In the genomic region with DNA sequence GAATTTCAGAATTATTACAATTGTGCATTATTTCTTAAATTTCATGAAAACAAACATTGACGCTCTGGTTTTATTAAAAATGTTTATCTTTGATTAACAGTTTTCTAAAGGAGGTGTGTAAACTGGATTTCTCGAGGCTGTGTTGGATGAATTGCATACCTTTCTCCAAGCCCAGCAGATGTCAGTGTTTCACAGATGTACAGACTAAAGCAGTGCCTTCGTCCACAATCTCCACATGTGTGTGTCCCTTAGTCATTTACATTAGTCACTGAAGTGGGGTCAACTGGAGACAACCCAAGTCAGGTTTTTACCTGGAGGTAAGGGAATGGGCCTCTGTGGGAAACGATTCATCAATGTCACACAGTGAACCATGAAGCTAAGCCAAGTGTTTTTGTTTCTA, we compare ENCODE assay signal across 11 mouse cellular contexts. TPM values are rescaled to one million over a fixed set of nuclear protein-coding genes. Genes with fewer than 3 reads are reported as not detected.
A peak's percentile ranks its signal among the peaks of the same experiment; 100 is the strongest.
DNase-seq lines count a peak whose midpoint lies in the region; ATAC-seq and TF ChIP-seq lines count a peak whose summit lies in the region.
"Had no signal": no experiment of that assay in that cellular context is flagged by ENCODE, and none has a peak within 500 bp of the region (broad histone marks: within the 10 kb centered on the region; RNA-seq: fewer than 3 reads in every experiment).

No protein-coding gene starts in this region.

- no peak overlapping the region for H3K9ac ChIP-seq in liver, adult 2 months (ENCODE audit: low read depth, low read length)
- no peak overlapping the region for H3K9ac ChIP-seq in liver, embryonic 12.5 days
- H3K9ac ChIP-seq in midbrain, postnatal 0 days (replicated peaks; ENCODE audit: low read length, poor library complexity, severe bottlenecking), result no peak overlapping the region

- DNase-seq in gastrocnemius, adult 2 months, result no peak
- no peak for DNase-seq in gastrocnemius, adult 8-10 months (ENCODE audit: low spot score in 2 of 2)
- peak; percentile 29 for DNase-seq in liver, adult 2 months (ENCODE audit: extremely low read depth, low read depth, low spot score)
- DNase-seq in brain, embryonic 14.5 days (ENCODE audit: low read depth), result peak; percentile 65
- peak; percentile 72 for DNase-seq in midbrain, postnatal 0 days (ENCODE audit: low spot score)
- DNase-seq in thymus, adult 2 months, result no peak
- no peak for DNase-seq in gastrocnemius, adult 18-20 months (ENCODE audit: low spot score)

- ATAC-seq in liver, embryonic 12.5 days, result no peak
- ATAC-seq in midbrain, postnatal 0 days (ENCODE audit: low FRiP score), result peak; percentile 78; the same call in 1 of the 2 replicates

- H3K4me2 ChIP-seq in liver, embryonic 12.5 days, result no peak overlapping the region
- H3K4me2 ChIP-seq in midbrain, postnatal 0 days (ENCODE audit: low read depth, low read length, poor library complexity, severe bottlenecking), result no peak overlapping the region

- no peaks in the 10 kb centered on the region for H3K4me1 ChIP-seq in liver, adult 2 months (ENCODE audit: control insufficient read depth, insufficient read depth, low read length)
- H3K4me1 ChIP-seq in liver, embryonic 12.5 days, result no peaks in the 10 kb centered on the region
- no peaks in the 10 kb centered on the region for H3K4me1 ChIP-seq in midbrain, postnatal 0 days (ENCODE audit: insufficient read depth, low read length)
- H3K4me1 ChIP-seq in thymus, adult 2 months (replicated peaks; ENCODE audit: control insufficient read depth, insufficient read depth, low read length), result no peaks in the 10 kb centered on the region

- no peaks in the 10 kb centered on the region; the same call in 1 of the 2 replicates for H3K79me2 ChIP-seq in liver, adult 2 months (ENCODE audit: control insufficient read depth, insufficient read depth, low read length)

- 47% methylated on average over 4 of the region's 4 CpGs for WGBS in liver, adult 2 months
- WGBS in liver, embryonic 12.5 days (ENCODE audit: insufficient replicate concordance), result 50% methylated on average over 4 of the region's 4 CpGs
- 47% methylated on average over 4 of the region's 4 CpGs for WGBS in midbrain, postnatal 0 days
- WGBS in thymus, adult 2 months, result 76% methylated on average over 4 of the region's 4 CpGs

- H3K27ac ChIP-seq in gastrocnemius, adult 2 months, result no peak overlapping the region
- no peak overlapping the region for H3K27ac ChIP-seq in liver, adult 2 months (replicated peaks; ENCODE audit: insufficient read depth, low read depth, low read length)
- H3K27ac ChIP-seq in liver, embryonic 12.5 days, result no peak overlapping the region
- no peak overlapping the region for H3K27ac ChIP-seq in midbrain, postnatal 0 days (ENCODE audit: low read depth, low read length)
- H3K27ac ChIP-seq in thymus, adult 2 months (ENCODE audit: control insufficient read depth, insufficient read depth, low read length), result no peak overlapping the region

- intact Hi-C loops in gastrocnemius, adult 2 months (cut with DNase I), result no loop called here

- no peak for TF ChIP-seq POLR2A in liver, adult 2 months (IDR thresholded peaks at IDR 0.05; ENCODE audit: extremely low read depth, insufficient read depth, low read length)
- no peak for TF ChIP-seq POLR2A in brain, embryonic 14.5 days (IDR thresholded peaks at IDR 0.05; ENCODE audit: borderline replicate concordance, extremely low read depth, insufficient read depth, insufficient read length, poor library complexity, severe bottlenecking)
- TF ChIP-seq POLR2A in thymus, adult 2 months (IDR thresholded peaks at IDR 0.05; ENCODE audit: control insufficient read depth, extremely low read depth, insufficient read depth, low read length, poor library complexity), result no peak

- peak; percentile 40 for TF ChIP-seq CTCF in gastrocnemius, adult 2 months (IDR thresholded peaks at IDR 0.05)
- TF ChIP-seq CTCF in liver, adult 2 months (IDR thresholded peaks at IDR 0.05; ENCODE audit: low read depth, low read length), result 0 out of 2 replicates have a peak, but pooled peaks have one; percentile 9
- peak; percentile 47; the same call in 1 of the 2 replicates for TF ChIP-seq CTCF in brain, embryonic 14.5 days (IDR thresholded peaks at IDR 0.05; ENCODE audit: borderline replicate concordance, extremely low read depth, insufficient read depth, insufficient read length)
- peak; percentile 84 for TF ChIP-seq CTCF in midbrain, postnatal 0 days (IDR thresholded peaks at IDR 0.05)
- no peak for TF ChIP-seq CTCF in thymus, adult 2 months (IDR thresholded peaks at IDR 0.05; ENCODE audit: borderline replicate concordance, control insufficient read depth, extremely low read depth, insufficient read depth, low read length, poor library complexity)

- no peaks in the 10 kb centered on the region for H3K27me3 ChIP-seq in liver, adult 2 months (ENCODE audit: control insufficient read depth, insufficient read depth, low read length)
- no peaks in the 10 kb centered on the region for H3K27me3 ChIP-seq in liver, embryonic 12.5 days (replicated peaks)
- no peaks in the 10 kb centered on the region for H3K27me3 ChIP-seq in midbrain, postnatal 0 days (ENCODE audit: insufficient read depth, low read length)
- H3K27me3 ChIP-seq in thymus, adult 2 months (ENCODE audit: control insufficient read depth, insufficient read depth, low read length), result no peaks in the 10 kb centered on the region

- H3K9me3 ChIP-seq in liver, embryonic 12.5 days (replicated peaks), result no peaks in the 10 kb centered on the region
- H3K9me3 ChIP-seq in midbrain, postnatal 0 days (ENCODE audit: low read length), result no peaks in the 10 kb centered on the region
- H3K9me3 ChIP-seq: G1E had no signal

- H3K36me3 ChIP-seq in liver, adult 2 months (ENCODE audit: control insufficient read depth, insufficient read depth, low read length), result 0 out of 2 replicates have a peak, but pooled peaks cover 1% of the 10 kb centered on the region
- no peaks in the 10 kb centered on the region for H3K36me3 ChIP-seq in liver, embryonic 12.5 days
- H3K36me3 ChIP-seq in midbrain, postnatal 0 days (ENCODE audit: insufficient read depth, low read length), result no peaks in the 10 kb centered on the region
- no peaks in the 10 kb centered on the region for H3K36me3 ChIP-seq in thymus, adult 2 months (ENCODE audit: control insufficient read depth, insufficient read depth, low read length)
- H3K36me3 ChIP-seq: G1E had no signal

- no peak overlapping the region for H3K4me3 ChIP-seq in gastrocnemius, adult 2 months
- H3K4me3 ChIP-seq in liver, adult 2 months (ENCODE audit: insufficient read depth, low read depth, low read length), result no peak overlapping the region
- H3K4me3 ChIP-seq in liver, embryonic 12.5 days, result no peak overlapping the region
- H3K4me3 ChIP-seq in midbrain, postnatal 0 days (ENCODE audit: low read depth, low read length), result no peak overlapping the region
- H3K4me3 ChIP-seq in thymus, adult 2 months (ENCODE audit: control insufficient read depth, insufficient read depth, low read length), result no peak overlapping the region

RNA-seq across cellular contexts. Expression of gene Mthfs, which starts 15.6 kb away (rescaled TPM):
- 10 to 100 TPM; 10.3 to 16.4 TPM for total RNA-seq in gastrocnemius, adult 2 months (2021)
- 10 to 100 TPM; 11.9 to 15.4 (median 14.4) TPM for total RNA-seq in gastrocnemius, adult 8-10 months (2022)
- total RNA-seq in liver, adult 2 months (2014; rRNA removed), result 60.2 and 73.8 TPM in 2 replicates
- 33.1 and 33.4 TPM in 2 replicates for polyA plus RNA-seq in liver, adult 2 months (2012; rRNA removed)
- polyA plus RNA-seq in liver, embryonic 12.5 days (2016; fragmentation: Nextera tagmentation; extraction: Ambion mirVana), result 13.2 and 14.5 TPM in 2 replicates
- polyA plus RNA-seq in brain, embryonic 14.5 days (2012; rRNA removed), result 8.7 and 8.9 TPM in 2 replicates
- 8.3 and 12.7 TPM in 2 replicates for total RNA-seq in midbrain, postnatal 0 days (2014; rRNA removed)
- polyA plus RNA-seq in midbrain, postnatal 0 days (2015; fragmentation: Nextera tagmentation; extraction: Ambion mirVana), result 16.9 and 20.6 TPM in 2 replicates
- 5.7 and 7.8 TPM in 2 replicates for polyA plus RNA-seq in thymus, adult 2 months (2012; rRNA removed)
- total RNA-seq in gastrocnemius, adult 18-20 months (2021), result 10 to 100 TPM; 13.1 to 14.9 TPM

RNA-seq across cellular contexts. Expression of gene Gm29094, which starts 26.9 kb away (rescaled TPM):
- total RNA-seq in gastrocnemius, adult 2 months (2021), result not detected
- not detected for total RNA-seq in gastrocnemius, adult 8-10 months (2022)
- 0.40 TPM in 1 of 2 replicates, not detected in the other for total RNA-seq in liver, adult 2 months (2014; rRNA removed)
- not detected in 2 replicates for polyA plus RNA-seq in liver, adult 2 months (2012; rRNA removed)
- polyA plus RNA-seq in liver, embryonic 12.5 days (2016; fragmentation: Nextera tagmentation; extraction: Ambion mirVana), result not detected in 2 replicates
- polyA plus RNA-seq in brain, embryonic 14.5 days (2012; rRNA removed), result not detected in 2 replicates
- total RNA-seq in midbrain, postnatal 0 days (2014; rRNA removed), result not detected in 2 replicates
- 0.76 TPM in 1 of 2 replicates, not detected in the other for polyA plus RNA-seq in midbrain, postnatal 0 days (2015; fragmentation: Nextera tagmentation; extraction: Ambion mirVana)
- not detected in 2 replicates for polyA plus RNA-seq in thymus, adult 2 months (2012; rRNA removed)
- total RNA-seq in gastrocnemius, adult 18-20 months (2021), result not detected
- total RNA-seq: heart, postnatal 25 days had no signal
- polyA plus RNA-seq: G1E; limb, embryonic 11.5 days had no signal

RNA-seq across cellular contexts. Expression of gene Bcl2a1b, which starts 27.1 kb away (rescaled TPM):
- not detected for total RNA-seq in gastrocnemius, adult 2 months (2021)
- not detected for total RNA-seq in gastrocnemius, adult 8-10 months (2022)
- total RNA-seq in liver, adult 2 months (2014; rRNA removed), result 1.8 and 3.8 TPM in 2 replicates
- polyA plus RNA-seq in liver, adult 2 months (2012; rRNA removed), result 0.31 and 0.56 TPM in 2 replicates
- polyA plus RNA-seq in liver, embryonic 12.5 days (2016; fragmentation: Nextera tagmentation; extraction: Ambion mirVana), result 0.97 and 1.2 TPM in 2 replicates
- 0.71 and 0.85 TPM in 2 replicates for polyA plus RNA-seq in brain, embryonic 14.5 days (2012; rRNA removed)
- total RNA-seq in midbrain, postnatal 0 days (2014; rRNA removed), result 0.38 and 0.57 TPM in 2 replicates
- polyA plus RNA-seq in midbrain, postnatal 0 days (2015; fragmentation: Nextera tagmentation; extraction: Ambion mirVana), result 1.8 and 2.8 TPM in 2 replicates
- 10.8 and 16.1 TPM in 2 replicates for polyA plus RNA-seq in thymus, adult 2 months (2012; rRNA removed)
- total RNA-seq in gastrocnemius, adult 18-20 months (2021), result not detected
- total RNA-seq: G1E had no signal
- polyA plus RNA-seq: G1E had no signal

Comparison
In these comparisons a context has a peak if more than half of its experiments do, and no peak if none do; other contexts are left out.
1. DNase-seq: peak in liver, adult 2 months (single experiment), brain, embryonic 14.5 days (single experiment) and midbrain, postnatal 0 days (single experiment); none in gastrocnemius, adult 2 months (single experiment), gastrocnemius, adult 8-10 months (0 of 2), thymus, adult 2 months (single experiment) and gastrocnemius, adult 18-20 months (single experiment).